Mouse (Mus musculus): ENCODE data around the gene Peak1.
A peak's percentile ranks its signal among the peaks of the same experiment; 100 is the strongest.

The Peak1 gene

DNA sequence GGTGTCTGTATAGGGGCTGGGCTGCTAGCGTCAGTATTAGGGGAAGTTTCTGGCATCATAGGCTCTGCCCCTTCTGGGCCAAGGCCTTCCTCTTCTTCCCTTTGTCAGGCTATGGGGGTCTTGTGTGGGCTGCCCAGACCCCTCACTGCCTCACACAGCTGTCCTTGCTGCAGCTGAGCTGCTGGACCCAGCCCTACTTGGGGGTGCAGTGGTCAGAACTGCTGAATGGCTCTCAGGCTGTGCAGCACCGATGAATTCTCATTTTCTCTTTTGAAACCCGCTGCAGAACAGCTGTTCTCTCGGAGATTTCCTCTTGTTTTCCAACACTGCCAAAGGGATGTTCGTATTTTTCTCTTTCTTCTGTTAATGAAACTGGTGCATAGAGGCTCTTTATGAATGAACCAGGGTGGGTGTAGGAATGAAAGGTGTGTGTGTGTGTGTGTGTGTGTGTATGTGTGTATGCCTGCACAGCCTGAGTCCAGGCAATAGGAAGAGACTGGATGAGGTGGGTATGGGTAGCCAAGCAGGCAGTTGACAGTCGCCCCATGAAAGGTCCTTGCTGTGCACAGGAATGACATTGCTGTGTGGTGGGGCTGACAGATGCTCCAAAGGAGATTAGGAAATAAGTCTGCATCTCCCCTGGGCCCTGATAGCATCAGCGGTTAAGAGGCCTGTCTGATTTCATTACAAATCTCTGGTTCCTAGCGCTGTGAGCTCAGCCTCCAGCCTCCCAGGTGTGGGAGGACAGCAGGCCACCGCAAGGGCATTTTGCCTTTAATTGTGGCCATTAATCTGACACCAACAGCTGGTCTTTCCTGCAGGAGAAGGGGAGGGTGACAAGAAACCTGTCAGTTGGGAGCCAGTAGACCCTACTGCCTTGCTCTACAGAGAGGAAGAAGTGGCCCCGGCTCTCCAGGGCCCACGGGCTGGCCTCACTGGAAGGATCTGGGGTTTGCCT lies 226.1 kb downstream of the Peak1 start:
- no peak for DNase-seq

DNA sequence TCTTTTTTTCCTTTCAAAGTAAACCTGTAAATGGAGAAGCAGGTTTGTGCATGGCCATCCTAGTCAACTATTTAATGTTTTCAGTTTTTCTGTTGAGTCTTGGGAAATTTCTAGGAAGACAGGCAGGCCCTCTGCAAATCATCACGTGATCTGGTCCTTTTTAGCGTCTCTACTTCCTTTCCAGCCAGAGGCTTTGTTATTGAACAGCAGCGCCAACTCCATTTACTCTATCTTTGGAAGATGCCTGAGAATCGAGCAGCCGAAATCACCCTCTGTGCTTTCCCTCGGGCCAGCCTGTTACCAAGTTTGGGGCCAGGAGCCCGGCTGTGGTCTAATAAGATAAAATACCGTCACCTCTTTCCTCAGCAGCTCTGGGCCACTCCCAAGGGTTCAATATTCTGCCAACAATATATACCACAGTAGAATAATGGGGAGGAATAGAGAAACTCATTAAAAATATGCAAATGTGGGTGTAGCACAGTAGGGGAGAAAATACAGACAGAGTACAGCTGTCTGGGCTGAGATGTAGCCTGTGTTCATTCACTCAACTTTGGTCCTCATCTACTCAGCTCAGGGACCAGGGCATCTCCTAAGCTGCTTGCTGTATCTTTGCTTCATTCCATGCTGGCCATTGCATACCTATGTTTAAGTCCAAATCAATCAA lies 237.6 kb downstream of the Peak1 start:
- no peak for DNase-seq

DNA sequence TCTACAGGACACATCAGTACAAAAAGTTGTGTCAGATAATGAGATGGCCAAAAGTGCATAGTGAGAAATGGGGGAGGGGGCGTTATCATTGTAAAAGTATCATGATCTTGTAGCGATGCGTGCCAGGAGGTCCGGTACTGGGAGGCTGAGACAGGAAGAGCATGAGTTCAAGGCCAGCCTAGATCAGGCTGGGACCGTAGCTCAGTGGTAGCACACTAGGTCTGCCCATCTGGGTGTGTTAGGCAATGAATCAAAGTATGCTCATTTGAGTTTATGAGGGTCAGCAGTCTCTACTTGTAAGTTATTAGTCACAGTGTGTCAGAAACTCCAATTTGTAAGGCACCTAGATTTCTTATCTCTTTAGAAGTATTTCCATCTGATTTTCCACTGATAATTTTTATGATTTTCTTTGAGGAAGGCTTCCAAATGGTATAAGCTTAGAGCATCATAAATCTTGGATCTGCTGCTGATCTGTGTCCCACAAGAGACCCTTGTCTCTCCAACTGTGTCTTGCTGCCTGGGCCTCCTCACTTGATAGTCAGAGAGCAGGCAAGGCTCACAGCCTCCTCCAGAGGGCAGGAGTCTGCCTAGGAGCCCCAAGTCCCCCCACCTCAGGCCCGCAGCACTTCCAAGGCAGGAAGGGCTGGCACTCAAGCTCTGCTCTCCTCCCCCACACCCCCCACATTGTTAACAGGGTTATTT lies 238.3 kb downstream of the Peak1 start:
- DNase-seq: peak; percentile 16 to 55

DNA sequence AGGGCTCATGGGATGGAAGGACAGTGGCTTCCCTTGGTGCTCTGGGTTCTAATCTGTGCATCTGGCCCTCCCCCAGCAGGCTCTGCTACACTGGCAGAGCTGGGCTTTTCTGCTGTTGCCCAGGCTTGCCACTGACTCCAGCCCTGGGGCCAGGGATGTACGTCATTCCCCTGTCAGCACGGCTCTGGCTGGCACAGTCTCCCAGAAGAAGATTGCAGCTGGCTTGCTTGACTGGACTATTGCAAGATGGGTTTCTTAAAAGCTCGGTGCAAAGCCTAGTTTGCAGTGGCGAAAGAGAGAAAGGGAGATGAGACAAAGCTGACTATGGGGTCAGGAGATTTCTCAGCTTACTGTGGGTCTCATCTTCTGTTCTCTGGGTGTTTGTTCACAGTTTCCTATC lies 240.5 kb downstream of the Peak1 start:
- DNase-seq: no peak

DNA sequence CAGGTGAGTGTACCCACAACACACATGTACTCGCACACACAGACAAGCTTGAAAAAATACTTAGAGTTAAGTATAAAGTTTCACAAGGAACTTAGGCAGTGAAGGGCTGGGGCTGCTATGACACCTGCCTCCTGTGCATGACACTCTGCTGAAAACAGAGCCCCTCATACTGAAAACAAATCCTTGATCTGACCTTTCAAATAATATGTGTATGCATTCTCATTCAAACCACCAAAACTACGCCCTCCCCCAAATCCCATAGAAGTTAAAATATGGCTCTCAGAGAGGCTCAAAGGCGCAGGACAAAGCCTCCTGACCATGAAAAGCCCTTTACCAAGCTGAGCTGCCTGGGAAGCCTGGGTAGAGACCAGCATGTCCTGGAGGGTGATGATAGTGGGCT lies 242.6 kb downstream of the Peak1 start:
- DNase-seq: no peak

DNA sequence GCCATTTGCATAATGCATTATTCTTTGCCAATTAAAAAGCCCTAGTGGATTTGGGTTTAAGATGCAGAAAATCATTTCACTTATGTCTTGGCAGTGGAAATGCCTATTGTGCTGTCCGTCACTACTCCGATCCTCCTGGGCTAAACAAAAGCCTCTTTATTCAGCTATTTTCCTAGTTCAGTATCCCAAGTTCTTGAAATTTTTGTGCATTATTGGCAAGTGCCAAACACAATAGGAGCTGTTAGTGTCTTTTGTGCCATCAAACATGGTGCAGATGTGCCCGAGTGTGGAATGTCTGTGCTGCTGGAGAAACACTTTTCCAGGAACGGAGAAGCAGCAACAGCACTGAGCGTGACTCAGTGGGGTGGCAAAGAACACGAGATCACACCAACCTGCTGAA lies 250.2 kb downstream of the Peak1 start:
- DNase-seq: no peak

DNA sequence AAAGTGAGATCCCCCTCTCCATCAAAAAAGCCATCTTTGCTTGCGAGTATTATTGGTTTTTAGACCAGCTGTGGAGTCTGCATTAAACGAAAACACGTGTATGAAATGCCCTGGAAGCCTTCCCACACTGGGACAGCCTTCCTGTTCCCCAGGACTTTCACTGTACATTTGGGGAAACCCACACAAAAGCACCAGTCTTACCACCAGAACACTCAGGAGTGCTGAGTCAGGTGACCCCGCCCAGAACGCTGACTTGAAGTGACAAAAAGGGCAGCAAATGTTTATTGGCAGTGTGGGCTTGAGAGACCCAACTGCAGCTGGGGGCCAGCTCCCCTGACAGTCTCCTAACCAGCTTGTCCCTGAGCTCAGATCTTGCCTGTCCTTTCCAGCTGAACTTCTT lies 251.7 kb downstream of the Peak1 start:
- no peak for DNase-seq

DNA sequence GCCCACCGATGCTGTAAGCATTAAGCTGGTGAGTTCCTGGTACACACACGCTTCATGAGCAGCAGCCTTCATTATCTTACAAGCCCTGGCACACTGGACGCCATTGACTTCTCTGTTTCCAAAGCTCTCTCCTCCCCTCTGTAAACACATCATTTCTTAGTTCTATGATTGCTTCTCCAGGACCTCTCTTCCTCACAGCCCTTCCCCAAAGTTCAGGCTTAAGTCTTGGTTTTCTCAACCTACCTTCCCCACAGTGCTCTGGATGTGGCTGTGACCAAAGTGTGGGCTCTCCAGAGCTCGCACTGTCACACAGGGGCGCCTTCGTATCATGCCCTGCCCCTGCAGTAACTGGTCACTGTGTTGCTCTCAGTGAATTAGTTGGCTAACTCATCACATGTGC lies 252.5 kb downstream of the Peak1 start, which contains the start of gene Tspan3:
Tspan3 (minus strand) TSS at position 101 of the 400 bp plus-strand sequence.
- no peak for DNase-seq

DNA sequence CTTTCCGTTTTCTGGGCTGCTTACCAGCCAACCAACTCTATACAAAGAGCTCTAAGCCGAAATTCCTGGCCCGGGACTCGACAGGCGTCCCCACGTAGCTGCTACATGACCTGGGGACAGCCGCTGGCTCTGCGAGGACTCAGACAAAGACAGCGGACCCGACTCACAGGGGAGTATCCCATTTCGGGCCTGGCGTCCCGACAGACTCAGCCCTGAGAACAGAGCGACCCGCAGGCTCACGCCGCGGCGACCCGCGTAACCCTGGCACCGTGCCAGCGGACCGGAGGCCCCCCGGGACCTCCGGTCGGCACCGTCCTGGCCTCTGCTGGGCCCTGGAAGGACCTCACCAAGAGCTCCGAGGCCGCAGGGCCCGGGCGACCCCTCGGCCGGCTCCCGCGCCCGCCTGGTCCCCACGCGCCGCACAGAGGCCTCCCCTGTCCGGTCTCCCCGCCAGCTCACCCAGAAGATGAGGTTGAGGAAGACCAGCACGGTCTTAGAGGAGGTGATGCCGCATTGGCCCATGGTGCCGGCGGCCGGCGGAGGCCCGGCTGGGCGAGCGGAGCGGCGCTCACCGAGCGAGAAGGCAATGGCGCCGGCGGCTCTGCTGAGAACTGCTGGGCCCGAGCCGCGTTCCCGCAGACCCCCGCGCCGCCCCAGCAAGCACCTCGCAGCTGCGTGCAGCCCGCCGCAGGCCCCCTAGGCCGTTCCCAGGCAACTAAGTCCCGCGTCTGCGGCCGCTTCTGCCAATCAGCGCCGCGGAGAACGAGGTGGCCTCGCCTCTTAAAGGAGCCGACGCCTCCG lies 257.3 kb downstream of the Peak1 start:
- peak; percentile 91 to 93 for DNase-seq

DNA sequence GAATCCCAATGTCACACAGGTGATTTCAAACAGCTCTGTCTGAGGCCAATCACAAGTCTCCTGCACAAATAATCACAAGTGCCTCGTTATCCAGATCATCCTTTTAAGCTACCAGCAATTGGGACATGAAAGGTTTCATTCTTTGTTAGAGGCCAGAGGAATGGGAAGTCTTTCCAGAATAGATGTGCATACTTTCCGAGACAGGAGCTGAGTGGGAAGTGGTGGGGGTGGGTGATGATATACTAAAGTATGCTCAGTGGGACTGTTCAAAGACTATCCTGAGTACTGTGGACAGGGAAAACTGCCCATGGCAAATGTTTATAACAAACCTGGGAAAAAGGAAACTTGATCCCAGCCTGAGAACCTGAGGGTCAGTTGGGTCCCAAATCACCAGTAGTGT lies 258.4 kb downstream of the Peak1 start:
- no peak for DNase-seq

DNA sequence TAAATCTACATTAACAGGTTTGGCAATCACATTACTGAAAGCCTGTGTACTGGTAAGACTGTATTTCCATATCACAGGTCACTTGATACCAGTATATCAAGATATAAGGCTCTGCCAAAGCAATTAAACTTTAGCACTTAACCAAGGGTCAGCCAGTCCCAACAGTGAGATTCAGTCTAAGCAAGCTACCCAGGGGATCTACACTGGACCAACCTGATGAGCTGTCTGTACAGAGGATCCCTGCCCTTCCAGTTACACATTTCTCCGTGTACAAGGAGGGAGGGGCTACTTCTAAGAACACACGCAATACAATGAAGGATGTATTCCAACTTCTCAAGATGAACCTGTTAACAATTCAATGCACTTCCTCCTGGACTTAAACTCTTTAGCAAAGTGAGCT lies 259.8 kb downstream of the Peak1 start:
- peak in 1 of 2 experiments; percentile 32 for DNase-seq

DNA sequence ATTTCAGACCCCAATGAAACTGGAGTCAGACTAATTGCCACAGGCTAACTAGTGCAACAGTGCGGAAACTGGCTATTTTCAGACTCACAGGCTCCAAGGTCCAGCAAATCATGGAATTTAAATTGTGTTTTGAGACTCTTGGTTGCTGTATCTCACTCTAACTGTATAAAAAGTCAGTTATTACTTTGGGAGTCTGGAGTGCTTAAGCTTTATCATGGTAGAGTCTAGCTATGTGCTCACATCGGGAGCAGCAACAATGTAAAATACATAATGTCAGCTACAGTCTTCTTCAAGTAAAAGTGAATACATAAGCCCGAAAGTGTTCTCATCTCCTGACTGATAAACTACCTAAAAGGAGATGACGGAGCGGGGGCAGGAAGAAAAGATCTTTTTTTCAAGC lies 263.3 kb downstream of the Peak1 start:
- DNase-seq: peak in 1 of 2 experiments; percentile 42

DNA sequence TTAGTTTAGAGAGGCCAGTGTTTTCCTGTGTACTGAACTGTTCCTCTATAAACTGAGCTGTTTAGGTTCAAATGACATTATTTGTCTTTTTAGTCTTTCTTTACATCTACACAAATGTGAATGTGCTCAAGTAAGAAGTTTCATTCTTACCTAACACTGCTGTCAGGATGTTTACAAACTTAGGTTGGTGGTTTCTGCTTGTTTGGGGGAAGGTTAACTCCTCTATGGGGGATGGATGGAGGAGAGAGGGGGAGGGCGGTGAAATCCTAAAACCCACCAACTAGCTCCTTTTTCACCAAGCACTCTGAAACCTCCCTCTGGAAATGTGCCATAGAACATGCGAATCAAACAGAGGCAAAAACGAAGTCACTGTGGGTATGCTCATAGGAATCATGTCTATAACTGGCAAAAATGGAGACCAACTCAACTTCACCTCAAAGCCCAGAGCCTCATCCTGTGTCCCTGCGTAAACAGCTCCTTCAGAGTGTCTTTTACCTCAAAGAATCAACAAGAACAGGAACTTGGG lies 265.3 kb downstream of the Peak1 start:
- DNase-seq: no peak

DNA sequence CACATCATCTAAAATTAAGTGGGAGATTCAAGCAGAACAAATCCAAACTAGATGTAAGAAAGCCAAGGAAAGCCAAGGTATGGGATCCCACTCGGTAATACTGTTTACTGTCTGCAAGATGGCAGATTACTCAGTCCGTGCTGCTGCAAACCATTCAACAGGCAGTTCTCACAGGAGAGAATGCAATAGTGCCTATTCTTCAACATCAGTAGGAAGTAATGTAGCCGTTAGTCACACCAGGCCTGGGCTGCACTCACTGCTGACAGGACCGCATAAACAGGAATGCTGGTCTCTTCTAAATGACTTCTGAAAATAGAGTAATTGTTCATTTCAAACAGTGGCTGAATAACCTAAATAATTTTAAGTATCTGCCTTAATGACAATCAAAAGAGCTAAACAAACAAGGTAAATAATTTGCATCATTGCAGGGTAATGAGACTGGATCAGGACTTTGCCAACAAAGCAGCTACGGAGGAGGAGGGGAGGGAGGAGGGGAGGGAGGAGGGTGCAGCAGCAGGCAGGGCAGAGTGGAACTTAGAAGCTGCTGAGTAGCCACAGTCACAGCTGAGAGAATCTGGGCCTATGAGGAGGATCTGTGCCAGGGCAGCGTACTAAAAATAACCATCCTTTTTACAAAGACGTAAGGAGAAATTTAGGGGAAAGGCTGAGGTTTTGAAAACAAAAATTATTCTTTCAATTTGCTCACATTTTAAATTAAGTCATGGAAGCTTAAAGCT lies 266.0 kb downstream of the Peak1 start:
- peak; percentile 77 to 83 for DNase-seq
